Mouse (Mus musculus) right cerebral cortex, postnatal 10 days (tissue): ENCODE data around the gene H2-Ke6.
A peak's percentile ranks its signal among the peaks of the same experiment; 100 is the strongest.

Experiments
- DNase-seq, 2 experiments: peaks; one replicate each; pipeline ENCODE4 v3.0.0; 2021; ENCODE audit warnings: low spot score in 2 of 2

The H2-Ke6 gene

DNA sequence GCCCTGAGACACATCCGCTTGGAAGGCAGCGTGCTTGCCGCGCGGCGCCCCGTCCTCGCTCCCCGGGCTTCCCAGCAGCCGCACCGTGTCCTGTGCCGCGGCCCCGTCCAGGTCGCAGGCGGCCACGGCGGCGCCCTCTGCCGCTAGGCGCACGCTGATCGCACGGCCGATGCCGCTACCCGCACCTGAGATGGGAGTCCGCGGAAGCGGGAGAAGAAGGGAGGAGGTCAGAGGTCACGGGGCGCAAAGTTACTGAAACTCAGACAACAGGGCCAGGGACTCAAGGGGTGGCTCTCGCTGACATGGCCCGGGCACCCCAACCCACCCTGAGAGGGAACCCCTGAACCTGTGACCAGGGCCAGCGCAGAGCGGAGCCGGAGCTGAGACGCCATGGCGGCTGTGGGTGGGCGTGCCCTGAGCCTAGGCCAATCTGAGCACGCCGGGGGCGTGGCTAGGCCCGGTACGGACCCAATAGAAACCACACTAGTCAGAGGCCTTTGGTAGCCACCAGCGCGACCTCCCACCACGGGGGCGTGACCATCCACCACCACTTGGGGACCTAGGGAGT lies at the start of gene H2-Ke6:
Gene H2-Ke6 (minus strand): TSS at position 405 of the 568 bp plus-strand sequence.
- peak; percentile 95 to 97 for DNase-seq

DNA sequence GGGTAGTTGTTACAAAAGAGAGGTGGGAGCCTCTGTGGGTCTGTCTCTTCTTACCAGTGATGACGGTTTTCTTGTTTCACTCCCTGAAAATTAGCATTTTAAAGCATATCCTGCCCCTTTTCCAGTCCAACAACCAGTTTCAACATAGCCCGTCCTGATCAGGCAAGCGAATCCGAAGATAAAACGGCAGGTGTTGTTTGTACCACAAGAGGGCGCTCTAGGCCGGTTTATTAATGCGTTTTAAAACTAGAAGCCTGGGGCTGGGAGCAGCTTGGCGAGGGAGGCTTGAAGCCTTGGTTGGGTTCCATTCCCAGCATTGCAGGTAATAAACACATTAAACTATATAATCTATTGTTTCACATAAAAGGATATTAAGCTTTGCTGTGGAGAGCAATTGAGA lies 49.7 kb upstream of the H2-Ke6 start:
- DNase-seq = peak; percentile 71 to 85

DNA sequence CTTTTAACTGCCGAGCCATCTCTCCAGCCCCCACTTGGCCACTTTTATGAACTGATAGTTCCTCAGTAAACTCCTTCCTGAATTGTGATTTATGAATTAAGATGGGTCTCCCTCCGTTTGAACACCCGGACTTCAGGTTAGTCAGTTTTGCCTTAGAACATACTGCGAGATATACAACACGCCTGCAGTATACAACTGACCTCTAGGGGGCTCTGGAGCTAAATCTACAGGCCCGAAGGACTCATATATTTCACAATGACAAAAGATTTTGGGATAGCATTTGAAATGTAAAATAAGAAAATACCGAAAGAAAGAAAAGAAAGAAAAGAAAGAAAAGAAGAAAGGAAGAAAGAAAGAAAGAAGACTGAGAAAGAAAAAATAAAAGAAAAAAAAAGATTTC lies 47.4 kb upstream of the H2-Ke6 start:
- peak; percentile 68 to 82 for DNase-seq

GRCm38 (mm10) chr17:34072091-34072490 lies 44.2 kb upstream of the H2-Ke6 start:
- DNase-seq = no peak

DNA sequence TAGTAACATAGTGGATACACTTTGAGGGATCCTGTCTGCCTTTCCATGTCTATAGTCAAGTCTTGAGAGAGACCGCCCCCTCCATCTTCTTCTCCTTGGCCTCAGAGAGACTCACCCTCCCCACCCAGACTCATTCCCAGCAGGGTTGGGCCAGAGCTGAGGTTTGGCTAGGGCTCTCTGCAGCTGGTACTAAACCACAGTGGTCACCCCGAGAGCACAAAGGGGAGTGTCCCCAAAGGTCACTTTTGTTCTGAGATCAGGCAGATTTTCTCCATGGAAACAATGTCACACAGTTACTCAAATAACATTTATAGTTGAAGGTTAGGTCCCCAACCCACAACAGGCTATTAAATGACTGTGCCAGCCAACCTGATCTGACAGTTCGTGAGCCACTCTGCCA lies 41.0 kb upstream of the H2-Ke6 start:
- DNase-seq = no peak

- no peak for DNase-seq
Observed at GRCm38 (mm10) chr17:34057224-34057623, 29.4 kb upstream of the H2-Ke6 start.

DNA sequence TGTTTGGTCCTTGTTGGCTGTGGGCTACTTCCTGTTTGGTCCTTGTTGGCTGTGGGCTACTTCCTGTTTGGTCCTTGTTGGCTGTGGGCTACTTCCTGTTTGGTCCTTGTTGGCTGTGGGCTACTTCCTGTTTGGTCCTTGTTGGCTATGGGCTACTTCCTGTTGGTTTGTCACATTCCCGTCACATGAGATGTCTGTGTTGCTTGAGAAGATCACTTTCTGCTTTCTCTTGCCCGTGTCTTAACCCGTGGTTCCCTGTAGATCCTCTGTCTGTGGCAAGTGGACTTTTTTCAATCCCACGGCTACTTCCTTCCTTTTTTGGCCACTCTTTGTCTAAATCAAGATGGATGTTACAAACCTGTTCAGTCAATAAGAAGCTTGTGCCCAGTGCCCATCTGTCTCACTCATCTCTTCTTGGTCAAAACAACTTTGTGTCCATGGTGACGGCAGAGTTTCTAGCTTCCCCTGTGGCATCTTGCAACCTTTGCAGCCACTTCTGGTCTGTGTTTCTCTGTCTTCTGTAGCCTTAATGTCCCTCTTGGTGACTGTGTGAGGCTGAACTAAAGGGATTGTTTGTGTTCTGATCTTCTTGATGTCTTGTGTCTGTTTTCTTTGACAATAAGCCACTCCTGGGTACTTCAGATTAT lies 19.7 kb upstream of the H2-Ke6 start:
- DNase-seq = no peak

GRCm38 (mm10) chr17:34045941-34046340 lies 18.1 kb upstream of the H2-Ke6 start:
- no peak for DNase-seq

DNA sequence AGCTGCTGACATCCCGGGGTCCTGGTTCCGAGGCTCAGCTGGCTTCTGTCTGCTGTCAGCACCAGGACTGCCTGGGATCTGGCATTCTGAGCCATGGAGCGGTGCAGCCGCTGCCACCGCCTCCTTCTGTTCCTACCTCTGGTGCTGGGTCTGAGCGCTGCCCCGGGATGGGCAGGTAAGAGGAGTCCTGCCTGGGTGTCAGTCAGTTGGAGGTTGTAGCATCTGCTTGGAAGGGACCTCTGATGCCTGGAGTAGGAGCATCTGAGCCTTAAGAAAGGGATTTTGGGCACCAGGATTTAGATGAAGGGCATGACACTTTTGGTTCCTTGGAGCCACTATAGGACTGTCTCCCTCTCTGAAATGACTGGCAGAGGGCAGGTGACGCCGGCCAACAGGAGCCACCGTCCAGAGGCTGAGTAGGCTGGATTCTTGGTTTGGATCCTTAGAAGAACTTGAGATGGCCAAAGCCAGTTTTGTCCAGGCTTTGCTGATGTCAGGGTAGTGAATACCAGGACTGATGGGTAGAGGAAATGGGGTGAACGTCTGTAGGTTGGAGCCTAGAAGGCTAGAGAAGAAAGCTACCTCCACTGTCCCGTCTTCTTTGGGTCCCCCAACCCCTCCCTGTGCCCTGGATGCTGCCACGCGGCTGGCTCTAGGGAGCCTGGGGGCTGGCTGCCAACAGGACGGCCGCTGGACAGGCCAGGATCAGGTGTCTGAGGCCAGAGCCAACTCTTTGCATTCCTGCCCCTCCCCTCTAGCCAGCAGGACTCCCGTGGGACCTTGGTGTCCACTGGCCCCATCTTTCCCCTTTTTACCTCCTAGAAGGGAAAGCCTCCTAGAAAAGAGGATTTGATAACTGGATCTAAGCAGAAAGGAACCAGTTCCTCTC lies 11.9 kb upstream of the H2-Ke6 start:
- DNase-seq = peak; percentile 52 to 63

GRCm38 (mm10) chr17:34038878-34039561 lies 11.2 kb upstream of the H2-Ke6 start, which contains the start of gene Col11a2:
Gene Col11a2 (plus strand): TSS chr17:34039437.
- peak; percentile 45 to 46 for DNase-seq

GRCm38 (mm10) chr17:34038440-34038839 lies 10.6 kb upstream of the H2-Ke6 start:
- peak; percentile 85 to 86 for DNase-seq

GRCm38 (mm10) chr17:34037241-34037640 lies 9.4 kb upstream of the H2-Ke6 start:
- peak in 1 of 2 experiments; percentile 39 for DNase-seq

DNA sequence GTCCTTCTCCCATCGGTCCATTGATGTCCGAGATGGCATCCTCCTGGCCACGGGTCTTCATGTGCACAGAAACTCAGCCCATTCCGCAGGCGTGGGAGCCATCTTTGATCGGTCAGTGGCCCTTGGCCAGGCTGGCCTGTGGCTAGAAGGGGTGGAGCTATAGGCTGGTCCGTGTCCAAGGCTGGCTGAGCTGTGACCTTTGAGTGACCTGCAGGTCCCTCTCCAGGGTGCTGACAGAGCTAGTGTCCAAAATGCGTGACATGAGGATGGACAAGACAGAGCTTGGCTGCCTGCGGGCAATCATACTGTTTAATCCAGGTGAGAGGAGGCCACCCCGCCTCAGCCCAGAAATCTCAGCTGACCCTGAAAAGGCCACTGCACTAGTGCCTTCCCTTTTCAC lies 8.8 kb upstream of the H2-Ke6 start:
- peak in 1 of 2 experiments; percentile 42 for DNase-seq

DNA sequence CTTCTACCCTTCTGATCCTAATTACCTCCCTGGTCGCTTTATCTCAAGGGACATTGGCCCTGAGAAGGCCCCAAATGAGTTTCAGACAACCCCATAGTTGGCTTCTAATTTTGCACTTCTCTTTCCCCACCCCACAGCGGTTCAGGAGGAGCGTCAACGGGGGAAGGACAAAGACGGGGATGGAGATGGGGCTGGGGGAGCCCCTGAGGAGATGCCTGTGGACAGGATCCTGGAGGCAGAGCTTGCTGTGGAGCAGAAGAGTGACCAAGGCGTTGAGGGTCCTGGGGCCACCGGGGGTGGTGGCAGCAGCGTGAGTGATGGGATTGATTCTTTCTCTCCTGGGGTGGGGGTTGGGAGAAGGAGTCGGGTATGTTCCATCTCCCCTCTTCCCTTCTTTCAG lies 7.7 kb upstream of the H2-Ke6 start:
- no peak for DNase-seq

DNA sequence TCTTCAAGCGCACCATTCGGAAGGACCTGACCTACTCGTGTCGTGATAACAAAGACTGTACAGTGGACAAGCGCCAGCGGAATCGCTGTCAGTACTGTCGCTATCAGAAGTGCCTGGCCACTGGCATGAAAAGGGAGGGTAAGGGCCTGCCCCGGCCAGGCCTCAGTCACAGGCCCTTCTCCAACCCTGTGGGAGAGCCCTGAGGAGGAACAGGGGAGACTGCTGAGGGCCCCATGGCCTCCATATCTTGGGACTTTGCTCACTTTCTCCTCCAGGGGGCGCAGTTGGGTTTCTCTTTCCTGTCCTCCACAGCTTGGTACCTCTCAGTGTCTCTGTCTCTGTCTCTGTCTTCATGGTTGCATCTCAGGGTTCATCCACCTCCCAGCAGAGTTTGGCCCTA lies 6.2 kb upstream of the H2-Ke6 start:
- peak; percentile 60 to 72 for DNase-seq

- DNase-seq = peak; percentile 26 to 48
Observed at GRCm38 (mm10) chr17:34033441-34033840, 5.6 kb upstream of the H2-Ke6 start.

GRCm38 (mm10) chr17:34032806-34033205 lies 4.9 kb upstream of the H2-Ke6 start:
- peak; percentile 49 to 57 for DNase-seq

DNA sequence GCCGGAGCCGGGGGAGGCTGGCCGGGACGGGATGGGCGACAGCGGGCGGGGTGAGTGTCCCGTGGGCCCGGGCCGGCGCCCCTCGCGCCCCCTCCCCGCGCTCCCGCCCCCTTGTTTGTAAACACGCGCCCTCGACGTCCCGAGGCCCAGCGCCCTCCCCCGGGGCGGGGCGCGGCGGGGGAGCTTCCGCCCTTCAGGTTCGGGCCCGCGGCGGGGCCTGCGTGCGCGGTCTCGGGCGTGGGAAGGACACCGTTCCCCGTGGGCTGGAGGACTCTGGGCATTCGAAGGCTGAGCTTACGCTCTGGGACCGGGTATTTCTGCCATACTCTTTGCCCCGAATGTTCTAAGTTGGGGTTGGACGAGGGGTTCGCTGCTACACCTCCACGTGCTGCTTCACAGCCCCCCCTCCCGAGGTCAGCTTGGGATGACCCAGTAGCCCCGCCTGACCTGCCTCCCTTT lies 4.3 kb upstream of the H2-Ke6 start:
- DNase-seq = no peak

DNA sequence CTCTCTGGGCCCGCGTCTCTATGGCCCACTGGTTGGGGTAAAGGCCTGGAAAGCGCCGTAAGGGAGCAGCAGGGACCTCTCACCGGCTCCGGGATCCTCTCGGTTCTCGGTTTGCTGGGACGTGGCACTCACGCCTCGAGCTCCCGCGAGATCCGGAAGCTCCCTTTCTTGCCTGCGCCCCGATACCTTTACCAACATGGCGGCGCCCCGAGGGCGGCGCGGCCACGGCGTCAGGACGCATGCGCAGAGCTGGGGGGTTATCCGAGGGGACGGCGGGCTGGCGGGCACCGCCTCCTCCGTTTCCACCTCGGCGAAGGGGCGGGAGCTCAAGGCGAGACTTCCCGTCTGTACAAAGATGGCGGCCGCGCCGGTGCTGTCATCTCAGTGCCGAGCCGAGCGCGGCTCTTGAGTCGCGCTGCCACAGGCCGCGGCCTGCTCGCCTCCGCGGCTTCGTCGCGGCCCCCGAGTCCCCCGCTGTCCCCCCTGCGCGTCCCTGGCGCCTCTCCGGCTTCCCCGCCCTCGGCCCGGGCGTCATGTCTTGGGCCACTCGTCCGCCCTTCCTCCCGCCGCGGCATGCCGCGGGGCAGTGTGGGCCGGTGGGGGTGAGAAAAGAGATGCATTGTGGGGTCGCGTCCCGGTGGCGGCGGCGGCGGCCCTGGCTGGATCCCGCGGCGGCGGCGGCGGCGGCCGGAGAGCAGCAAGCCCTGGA lies 3.8 kb upstream of the H2-Ke6 start, which contains the start of the genes Slc39a7 and Rxrb:
Gene Slc39a7 (minus strand): TSS at position 218 of the 709 bp plus-strand sequence.
Gene Rxrb (plus strand): TSS at position 348 of the 709 bp plus-strand sequence.
- peak; percentile 98 to 99 for DNase-seq

- DNase-seq = peak; percentile 55 to 69
Observed at GRCm38 (mm10) chr17:34030861-34031326, 3.0 kb upstream of the H2-Ke6 start.
